Mouse (Mus musculus) spleen, postnatal 4 days (tissue): ENCODE measurements around the gene Ybx3.
A peak's percentile ranks its signal among the peaks of the same experiment; 100 is the strongest.

ENCODE experiments used
- DNase-seq, 2 experiments: peaks; one replicate each; pipeline ENCODE4 v3.0.0; 2022; ENCODE audit warnings: low spot score in 2 of 2

The Ybx3 gene

DNA sequence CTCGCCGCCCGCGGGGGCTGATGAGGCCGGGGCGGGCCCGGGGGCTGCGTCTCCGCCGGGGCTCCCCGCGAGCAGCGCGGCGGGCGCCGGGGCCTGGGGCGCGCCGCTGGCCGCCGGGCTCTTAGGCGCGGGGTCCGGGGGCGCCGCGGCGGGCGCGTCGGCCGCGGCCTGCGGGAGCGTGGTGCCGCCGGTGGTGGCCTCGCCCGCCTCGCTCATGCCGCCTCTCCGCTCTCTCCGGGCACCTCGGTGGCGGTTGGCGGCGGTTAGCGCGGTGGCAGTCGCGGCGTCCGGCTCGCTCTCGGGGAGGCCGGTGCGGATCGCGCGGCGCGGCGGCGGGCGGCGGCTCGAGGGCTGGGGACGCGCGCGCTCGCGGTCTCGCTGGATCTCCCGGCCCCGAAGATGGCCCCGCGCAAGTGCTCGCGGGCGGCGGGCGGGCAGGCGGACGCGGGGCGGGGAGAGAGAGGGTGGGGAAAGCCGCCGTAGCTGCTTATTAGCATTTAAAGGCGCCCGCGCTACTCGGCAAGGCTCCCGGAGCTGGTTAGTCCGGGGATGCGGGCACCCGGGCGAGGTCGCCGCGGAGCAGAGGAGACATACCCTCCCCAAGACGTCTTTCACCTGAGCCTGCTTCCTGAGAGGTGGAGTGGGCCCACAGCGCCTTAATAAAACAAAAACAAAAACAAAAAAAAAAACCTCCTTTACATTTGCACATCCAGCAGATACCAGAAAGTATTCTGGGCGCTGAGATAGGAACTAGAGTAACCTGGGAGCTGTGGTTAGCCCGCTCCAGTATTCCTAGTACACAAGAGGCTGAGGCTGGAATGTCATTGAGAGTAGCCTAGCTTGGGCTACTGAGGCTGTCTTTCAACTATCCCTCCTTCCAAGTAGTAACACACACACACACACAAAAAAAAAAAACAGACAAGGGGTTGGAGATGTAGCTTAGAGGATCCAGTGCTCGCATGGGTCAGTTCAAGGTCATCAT is at the start of gene Ybx3:
Gene Ybx3 (minus strand): TSS at position 437 of the 982 bp plus-strand sequence.
- DNase-seq: peak; percentile 82 to 93

DNA sequence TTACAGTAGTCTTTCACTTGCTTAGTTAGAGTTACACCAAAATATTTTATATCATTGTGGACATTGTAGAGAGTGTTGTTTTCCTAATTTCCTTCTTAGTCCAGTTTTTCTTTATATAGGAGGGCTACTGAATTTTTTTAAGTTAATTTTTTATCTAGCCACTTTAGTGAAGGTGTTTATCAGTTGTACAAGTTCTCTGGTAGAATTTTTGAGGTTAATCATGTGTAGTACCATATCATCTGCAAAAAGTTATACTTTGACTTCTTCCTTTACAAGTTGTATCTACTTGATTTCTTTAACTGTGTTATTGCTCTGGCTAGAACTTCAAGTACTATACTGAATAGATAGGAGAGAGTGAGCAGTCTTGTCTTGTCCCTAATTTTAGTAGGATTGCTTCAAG is 48.4 kb upstream of the Ybx3 start:
- DNase-seq: no peak

DNA sequence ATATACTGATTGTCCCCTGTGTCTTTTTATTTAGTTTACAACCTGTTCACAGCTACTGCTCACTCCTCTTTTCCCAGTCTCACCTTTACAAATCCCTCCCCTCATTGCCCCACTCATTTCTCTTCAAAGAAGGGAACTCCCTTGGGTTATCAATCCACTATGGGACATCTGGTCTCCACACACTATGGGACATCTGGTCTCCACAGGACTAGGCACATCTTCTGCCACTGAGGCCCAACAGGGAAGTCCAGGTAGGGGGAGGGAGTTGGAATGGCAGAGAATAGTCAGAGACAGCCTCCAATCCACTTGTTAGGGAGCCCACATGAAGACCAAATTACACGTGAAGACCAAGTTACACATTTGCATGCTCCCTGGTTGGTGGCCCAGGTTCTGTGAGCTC is 45.8 kb upstream of the Ybx3 start:
- no peak for DNase-seq

DNA sequence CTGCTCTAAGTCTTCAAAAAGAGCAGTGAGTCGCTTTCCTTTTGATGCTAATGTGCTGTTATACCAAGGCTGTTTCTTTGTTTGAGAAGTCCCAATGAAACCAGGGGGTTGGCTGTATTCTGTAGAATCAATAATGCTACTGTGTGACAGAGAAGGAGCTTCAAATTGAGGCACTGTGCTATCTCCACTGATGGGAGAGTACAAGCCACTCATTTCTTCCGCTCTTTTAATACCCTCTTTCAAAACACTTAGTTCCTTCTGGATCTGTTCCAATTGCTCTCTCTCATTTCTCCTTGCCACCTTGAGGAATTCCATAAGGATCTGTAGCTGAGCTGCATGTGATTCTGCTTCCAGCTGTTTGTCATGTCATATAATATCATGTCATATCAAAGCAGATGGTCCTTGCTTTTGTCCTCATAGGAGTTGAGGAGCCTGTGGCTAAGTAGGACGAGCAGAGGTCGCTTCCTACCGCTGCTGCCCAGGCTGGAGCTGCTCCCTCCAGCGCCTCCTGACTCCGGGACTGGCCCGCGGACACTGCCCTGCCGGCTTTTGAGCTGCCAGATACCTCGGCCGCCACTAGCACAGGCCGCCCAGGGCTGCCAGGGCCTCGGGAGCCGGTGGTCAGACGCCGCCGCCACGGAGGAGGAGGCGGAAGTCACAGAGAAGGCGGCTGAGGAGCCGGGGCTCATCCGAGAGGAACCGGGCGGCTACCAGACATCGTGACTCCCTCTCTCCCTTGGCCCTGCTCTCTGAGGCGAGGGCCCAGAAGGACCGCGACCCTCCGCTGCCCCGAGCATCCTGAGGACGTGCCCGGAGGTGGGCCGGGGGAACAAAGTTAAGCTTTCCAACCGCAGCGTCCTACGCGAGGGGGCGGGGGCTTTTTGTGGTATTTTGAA is 45.1 kb upstream of the Ybx3 start:
- no peak for DNase-seq

DNA sequence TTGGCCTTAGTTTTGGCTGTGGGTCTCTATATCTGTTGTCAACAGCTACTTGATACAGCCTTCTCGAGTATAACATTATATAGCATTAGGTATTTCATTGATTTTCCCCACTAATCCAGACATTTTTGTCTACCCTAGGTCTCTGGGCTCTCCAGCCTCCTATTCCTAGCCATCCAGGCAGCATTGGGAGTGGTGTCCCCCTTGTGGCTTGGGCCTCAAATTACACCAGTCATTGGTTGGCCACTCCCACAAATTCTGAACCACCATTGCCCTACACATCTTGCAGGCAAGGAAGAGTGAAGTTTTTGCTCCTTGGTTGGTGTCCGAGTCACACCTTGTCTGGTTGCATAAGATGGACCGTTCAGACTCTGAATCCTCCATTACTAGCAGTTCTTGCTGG is 33.3 kb upstream of the Ybx3 start:
- DNase-seq: no peak

DNA sequence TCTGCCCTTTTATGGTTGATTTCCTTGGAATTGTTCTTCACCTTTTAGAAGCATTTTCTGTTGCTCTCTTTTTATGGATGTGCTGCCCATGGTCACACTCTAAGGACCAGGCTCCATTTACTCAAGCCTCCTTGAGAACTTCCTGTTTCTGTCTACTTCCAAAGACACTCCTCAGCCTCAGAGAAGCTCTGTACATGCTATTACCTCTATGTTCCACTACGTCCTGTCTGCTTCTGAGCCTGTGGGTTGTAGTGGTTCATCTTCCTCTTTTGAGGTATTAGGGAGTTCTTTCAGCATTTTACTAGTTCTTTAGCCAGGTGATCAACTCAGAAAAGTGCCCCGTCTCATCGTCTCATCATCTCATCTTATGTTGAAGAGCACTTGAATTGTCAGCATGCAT is 31.3 kb upstream of the Ybx3 start:
- DNase-seq: no peak

DNA sequence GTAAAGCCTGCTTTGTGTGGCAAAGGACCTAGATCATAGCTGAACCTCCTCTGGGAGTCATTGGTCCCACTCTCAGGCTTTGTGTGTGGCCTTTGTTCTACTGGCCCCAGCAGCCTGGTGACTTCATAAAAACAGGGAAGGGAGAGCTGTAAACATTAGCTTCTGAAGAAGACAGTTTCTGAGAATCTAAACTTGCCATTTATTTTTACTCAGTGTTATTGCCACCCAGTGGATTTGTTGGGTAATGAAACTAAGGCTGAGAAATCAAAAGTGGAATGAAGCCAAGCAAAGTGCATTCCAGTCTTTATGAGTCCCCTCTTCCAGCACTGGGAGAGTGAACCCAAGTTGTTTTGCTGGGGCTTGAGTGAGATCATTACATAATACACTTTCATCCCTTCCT is 30.5 kb upstream of the Ybx3 start:
- DNase-seq: no peak

DNA sequence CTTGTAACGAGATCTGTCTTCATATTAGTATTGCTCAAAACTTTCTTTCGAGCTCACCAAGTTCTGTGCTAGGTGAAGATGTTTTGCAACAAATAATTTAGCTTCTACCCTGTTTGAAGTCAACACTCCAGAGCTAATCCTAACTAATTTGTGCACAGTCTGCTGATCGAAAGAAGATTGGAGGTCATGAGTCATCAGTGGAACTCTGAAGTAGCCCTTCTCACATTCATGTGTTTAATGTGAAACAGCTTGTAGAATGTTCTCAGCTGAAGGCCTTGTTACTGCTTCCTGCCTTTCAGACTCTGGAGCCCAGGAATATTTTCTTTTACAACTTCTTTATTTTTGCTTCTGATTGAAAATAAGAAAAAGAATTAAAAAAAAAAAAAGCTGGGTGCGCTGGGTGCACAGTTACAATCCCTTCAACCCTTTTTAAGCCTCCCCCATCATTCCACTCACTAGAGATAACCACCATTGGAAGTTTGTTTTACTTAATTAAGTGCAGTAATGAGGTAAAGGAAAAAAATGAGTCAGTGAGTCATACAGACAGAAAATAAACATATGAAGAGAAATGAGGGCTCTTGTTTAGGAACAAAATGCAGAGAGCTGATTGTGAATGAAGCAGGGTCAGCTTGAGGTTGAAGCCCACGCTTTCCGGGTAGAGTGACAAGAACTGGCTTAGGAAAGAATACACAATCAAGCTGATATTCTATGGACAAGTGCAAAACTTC is 23.0 kb upstream of the Ybx3 start:
- no peak for DNase-seq

DNA sequence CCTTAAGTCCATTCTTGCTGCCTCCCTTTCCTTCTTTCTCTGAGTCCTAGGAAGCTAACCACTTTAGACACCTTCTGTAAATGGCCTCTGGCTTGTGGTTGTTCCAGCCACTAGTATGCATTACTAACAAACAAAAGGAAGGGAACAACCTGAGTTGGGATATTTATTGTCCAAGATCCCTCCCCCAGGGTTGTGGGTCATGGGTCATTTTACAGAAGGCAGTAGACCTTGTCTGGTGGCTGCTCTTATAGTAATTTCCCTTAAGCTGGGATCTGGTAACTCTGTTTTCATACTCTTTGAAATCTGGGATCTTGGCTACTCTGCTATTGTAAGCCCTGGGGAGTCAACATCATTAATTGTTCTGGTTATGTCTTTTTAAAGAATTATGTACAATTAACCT is 18.7 kb upstream of the Ybx3 start:
- DNase-seq: no peak

DNA sequence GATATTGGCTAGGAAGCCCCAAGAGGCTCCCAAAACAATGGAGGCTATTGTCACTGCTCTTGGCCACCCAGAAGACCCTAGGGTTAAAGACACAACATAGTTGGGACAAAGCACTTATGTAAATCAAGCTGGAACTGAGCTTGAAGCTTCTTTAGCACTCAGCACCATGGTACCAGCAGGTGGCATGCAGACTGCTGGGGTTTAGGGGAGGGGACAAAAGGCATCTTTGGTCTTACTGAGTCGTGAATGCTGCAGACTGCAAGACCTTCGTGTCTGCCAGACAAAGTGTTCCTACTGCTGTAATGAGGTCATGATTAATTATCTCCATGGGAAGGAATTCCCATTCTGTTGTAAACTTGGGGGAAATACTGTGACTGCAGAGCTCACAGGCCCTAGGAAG is 17.6 kb upstream of the Ybx3 start:
- DNase-seq: no peak

DNA sequence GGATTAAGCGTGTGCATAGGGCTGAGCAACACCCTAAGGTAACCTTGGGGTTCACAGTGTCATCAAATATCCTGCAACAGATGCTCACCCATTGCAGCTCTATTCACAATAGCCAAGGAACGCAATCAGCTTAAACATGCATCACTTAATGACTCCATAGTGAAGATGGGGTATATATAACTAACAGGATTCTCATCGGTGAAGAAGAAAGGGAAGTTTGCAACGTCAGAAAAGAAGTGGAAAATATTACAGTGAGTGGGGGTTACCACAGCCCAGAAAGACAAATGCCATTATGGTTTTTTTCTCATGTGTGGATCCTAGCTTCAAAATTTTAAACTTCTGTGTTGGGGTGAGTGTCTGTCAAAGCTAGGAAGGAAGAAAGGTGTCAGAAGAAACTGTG is 16.9 kb upstream of the Ybx3 start:
- no peak for DNase-seq

DNA sequence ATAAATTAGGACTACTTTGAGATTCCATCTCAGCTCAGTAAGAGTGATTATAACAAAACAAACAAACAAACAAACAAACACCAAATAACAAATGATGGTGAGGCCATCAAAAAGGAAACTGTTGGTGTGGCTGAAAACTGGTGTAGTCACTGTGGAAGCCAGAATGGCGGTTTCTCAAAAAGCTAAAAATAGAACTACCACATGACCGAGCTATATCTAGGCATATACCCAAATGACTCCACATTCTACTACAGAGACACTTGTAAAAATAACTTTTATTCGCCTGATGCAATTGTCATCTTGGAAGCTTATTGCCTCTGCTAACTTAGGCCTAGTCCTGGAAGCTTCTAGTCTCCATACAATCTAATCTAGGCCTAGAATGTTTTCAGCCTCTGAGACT is 16.0 kb upstream of the Ybx3 start:
- DNase-seq: no peak

DNA sequence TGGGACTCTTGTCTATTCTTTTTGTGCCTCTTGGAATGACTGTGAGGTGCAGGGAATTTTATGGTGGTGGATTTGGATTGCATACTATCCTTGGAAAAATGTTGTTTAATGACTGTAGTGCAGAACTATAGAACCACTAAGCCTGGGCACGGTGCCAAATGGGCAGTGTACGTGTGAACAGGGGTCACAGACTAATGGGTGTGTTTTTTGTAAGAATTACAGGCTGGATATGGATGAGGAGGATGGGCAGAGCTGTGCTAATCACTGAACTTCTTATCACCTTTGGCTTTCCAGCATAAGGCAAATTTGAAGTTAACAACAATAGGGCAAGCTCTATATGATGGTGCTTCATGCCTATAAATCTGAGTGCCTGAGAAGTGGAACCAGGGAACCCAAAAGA is 14.8 kb upstream of the Ybx3 start:
- no peak for DNase-seq

DNA sequence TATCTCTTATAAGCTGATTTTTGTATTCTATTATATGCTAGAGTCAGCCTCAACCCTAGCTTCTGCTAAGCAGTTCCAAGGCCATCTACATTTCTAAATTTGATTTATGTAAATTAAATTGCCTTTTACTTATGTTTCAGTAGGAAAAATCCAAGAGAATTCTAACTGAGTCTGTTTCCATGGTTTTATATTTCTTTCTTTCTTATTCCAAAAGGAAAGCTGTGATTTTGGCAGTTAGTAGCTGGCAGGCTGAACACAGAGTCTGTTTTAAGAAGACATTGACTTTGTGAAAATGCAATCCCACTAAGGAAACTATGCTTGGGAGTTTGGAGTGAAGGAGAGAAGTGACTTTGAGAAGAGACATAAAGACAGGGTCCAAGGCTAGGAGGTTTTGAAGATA is 14.3 kb upstream of the Ybx3 start:
- no peak for DNase-seq

DNA sequence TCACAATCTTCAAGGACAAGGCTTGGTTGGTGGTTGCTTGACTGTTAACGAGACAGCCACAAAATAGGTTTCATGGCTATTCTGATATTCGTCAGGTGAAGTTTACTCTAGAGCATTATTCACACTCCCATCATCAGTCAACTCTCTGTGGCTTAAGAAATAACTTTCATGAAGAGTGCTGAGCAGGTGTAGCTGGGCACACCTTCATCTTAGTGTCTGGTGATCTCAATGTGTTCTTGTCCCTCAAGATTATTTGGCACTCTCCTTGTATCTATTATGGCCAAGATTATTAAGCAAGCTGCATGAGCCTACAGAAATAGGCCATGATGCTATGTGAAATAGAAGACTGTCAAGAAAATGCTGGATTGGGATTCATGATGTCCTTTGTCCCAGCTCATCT is 13.0 kb upstream of the Ybx3 start:
- DNase-seq: no peak

DNA sequence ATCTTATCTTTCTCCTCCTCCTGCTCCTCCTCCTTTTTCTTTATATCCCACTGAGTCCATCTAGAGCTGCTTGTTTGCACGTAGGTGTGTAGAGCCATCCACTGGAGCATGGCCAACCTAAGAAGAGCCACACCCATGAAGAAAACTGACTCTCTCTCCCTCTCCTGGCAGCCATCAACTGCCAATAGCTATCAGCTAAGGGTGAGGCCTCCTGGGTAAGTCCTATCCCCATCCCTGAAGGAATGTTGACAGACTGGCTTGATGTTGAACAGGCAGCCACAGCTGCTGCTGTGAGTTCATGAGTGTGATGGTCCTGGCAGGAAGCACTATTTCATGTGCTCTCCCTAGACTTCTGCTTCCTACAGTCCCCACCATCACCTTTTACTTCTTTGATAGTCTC is 8.4 kb upstream of the Ybx3 start:
- DNase-seq: no peak

DNA sequence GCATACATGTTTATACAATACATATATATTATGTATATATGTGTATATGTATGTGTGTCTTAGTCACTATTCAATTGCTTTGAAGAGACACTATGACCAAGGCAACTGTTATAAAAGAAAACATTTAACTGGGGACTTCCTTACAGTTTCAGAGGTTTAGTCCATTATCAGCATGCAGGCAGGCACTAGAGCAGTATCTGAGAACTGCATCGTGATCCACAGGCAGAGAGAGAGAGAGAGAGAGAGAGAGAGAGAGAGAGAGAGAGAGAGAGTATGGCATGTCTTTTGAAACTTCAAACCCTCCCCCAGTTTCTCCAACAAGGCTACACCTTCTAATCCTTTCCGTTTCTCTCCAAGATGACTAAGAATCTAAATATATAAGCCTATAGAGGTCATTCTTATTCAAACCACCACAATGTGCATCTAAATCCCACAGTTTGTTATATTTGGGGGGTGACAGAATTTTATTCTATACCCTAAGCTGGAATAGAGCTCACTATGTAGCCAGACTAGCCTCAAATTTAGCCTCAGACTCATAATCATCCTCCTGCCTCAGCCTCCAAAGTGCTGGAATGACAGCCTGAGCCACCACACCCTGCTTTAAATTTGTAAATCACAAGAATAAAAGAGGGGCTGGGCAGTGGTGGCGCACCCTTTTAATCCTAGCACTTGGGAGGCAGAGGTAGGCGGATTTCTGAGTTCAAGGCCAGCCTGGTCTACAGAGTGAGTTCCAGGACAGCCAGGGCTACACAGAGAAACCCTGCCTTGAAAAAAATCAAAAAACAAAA is 5.8 kb upstream of the Ybx3 start:
- DNase-seq: no peak

DNA sequence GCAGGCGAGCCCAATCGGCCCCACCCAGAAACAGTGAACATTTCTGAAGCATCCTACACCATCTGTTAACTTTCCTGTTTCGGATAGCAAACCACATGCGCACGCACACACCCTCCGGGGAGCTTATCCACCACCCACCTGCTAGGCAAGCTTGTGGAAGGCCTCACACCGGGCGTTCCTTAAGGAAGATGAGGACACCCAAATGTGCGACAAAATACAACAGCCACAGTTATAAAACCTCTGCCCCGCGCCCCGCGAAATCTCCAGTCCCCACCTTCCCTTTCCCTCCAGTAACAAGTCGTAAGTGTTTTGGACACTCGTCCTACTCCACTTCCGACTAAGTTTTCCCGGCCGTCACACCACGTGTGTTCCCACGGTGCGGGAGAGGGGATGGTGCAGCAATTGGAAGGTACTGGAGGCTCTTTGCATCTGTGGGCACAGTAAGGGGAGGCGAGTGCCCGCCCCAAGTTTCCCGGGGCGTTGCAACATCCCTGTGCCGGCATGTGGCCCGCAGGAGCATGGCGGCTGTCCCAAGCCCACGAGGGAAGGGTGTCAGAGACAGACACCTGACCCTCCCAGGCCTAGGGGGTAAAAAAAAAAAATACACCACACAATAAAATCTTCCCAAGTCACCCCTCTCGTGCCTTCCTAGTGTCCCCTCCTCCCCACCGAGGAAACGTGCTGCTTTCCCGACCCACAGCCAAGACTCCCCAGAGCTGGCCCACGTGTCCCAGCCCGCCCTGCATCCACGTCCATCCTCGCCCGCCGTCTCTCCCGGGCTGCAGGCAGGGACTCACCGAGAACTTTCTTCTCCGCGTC is 846 bp downstream of the Ybx3 start:
- peak; percentile 81 to 87 for DNase-seq

DNA sequence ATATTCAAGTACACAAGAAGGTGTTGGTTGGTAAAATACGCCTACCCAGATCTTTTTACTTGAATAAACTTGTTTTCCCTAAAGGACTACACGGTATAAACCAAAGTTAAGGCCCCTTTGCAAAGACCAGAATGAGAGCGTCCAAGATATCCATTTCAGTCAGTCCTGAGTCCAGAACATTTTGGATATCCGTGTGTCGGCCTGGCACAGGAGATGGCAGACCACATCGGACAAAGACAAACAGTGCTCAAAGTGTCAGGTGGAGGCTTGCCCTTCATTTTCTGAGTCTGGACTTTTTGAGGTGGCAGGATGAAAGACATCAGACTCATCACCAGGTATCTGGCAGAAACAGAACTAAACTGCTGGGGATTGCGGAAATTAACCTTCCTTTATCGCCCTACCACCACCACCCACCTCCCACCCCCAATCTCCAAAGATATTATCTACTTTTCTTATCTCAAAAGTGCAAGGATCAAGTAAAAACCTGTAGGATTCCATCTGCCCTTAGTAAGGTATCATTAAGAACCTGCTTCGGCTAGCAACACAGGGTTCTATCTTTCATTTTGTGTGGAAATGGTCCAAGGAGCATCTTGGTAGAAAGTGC is 1.8 kb downstream of the Ybx3 start:
- no peak for DNase-seq

DNA sequence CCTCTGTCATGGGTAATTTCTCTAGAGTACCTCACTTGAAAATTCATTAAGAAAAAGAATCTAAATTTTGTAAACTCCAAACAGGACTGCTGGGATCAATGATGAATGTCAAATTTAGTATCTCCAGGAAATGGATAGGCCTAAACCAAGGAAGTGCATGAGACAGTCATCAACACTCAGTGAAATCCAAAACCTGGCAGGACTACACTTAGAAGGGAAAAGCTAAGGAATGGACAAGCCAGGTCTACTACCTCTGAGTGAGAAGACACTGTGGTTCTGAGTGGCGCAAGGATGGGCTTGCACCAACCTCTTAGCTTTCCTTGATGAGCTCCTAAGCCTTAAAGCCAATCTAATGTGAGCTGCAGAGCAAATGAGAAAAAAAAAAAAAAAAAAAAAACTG is 2.8 kb downstream of the Ybx3 start:
- DNase-seq: no peak
